Mouse (Mus musculus): ENCODE measurements around the gene Ctns.

Gene Ctns

DNA sequence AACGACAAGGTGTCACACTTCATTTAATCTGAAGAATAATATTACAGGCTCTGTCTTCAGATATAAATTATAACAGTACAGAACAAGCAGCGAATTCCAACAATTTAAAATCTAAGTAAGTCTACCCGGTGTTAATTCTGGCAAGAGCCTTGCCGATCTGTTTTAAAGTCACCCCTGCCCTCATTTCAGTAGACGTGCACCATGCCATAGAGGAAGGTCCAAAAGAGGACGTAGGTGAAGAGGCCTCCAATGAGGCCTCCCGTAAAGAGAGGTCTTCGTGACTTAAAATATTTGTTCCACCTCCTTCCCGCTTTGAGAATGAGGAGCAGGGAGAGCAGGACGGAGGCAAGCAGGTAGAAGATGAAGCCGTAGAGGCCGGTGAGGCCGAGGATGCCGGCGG, 22.7 kb downstream of the Ctns start:
- DNase-seq (ENCODE audit: low read depth, low spot score): peak; percentile 22
- H3K27me3 ChIP-seq (ENCODE audit: control insufficient read depth, insufficient read depth, low read length, poor library complexity, severe bottlenecking): no peaks in the 10 kb centered on the region

GRCm38 (mm10) chr11:73175612-73176011, 23.2 kb downstream of the Ctns start:
- no peak for DNase-seq (ENCODE audit: low read depth, low spot score)
- H3K27me3 ChIP-seq (ENCODE audit: control insufficient read depth, insufficient read depth, low read length, poor library complexity, severe bottlenecking): no peaks in the 10 kb centered on the region
- no peaks in the 10 kb centered on the region for H3K36me3 ChIP-seq (ENCODE audit: control insufficient read depth, insufficient read depth, low read length, poor library complexity, severe bottlenecking)

More for the DNA sequence above, 22.7 kb downstream of the Ctns start:
- H3K36me3 ChIP-seq (ENCODE audit: control insufficient read depth, insufficient read depth, low read length, poor library complexity, severe bottlenecking): no peaks in the 10 kb centered on the region

DNA sequence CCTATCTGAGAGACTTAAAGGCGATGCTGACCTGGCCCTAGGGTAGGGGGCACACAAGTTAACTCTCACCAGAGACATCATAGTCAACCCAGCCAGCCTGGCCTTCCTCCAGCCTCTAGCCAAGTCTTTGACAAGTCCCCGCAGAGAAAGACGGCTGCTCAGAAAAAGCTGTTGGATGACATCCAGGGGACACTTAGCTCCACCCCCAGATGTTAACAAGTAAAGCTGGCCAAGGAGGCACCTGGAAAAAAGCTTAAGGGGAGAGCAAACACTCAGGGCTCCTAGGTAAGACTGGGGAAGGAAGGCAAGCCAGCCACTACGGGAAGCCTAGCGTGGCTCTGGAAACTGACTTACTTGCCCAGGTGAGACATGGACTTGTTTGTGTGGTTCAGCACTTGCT, 26.7 kb downstream of the Ctns start:
- no peaks in the 10 kb centered on the region for H3K27me3 ChIP-seq (ENCODE audit: control insufficient read depth, insufficient read depth, low read length, poor library complexity, severe bottlenecking)
- no peak for DNase-seq (ENCODE audit: low read depth, low spot score)
- H3K36me3 ChIP-seq (ENCODE audit: control insufficient read depth, insufficient read depth, low read length, poor library complexity, severe bottlenecking): no peaks in the 10 kb centered on the region

GRCm38 (mm10) chr11:73169231-73169630, 29.6 kb downstream of the Ctns start:
- H3K36me3 ChIP-seq (ENCODE audit: control insufficient read depth, insufficient read depth, low read length, poor library complexity, severe bottlenecking): no peaks in the 10 kb centered on the region
- H3K27me3 ChIP-seq (ENCODE audit: control insufficient read depth, insufficient read depth, low read length, poor library complexity, severe bottlenecking): no peaks in the 10 kb centered on the region
- DNase-seq (ENCODE audit: low read depth, low spot score): peak; percentile 69

DNA sequence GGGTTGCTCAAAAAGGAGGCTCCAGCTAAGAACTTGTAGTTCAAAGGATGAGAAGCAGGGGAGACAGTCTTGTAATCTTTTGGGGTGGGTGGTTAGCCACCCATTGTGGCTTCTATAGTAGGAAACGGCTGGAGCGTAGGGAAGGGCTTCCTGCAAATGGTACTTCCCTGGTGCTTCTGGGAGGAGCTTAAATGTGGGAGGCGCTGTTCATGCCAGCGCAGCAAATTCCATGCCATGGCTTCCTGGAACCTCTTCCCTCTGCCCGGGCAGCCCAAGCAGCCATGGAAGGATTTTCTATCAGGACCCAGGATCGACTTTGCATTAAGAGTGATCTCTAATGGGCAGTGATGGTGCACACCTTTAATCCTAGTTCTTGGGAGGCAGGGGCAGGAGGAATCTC, 30.3 kb downstream of the Ctns start:
- no peaks in the 10 kb centered on the region for H3K27me3 ChIP-seq (ENCODE audit: control insufficient read depth, insufficient read depth, low read length, poor library complexity, severe bottlenecking)
- H3K36me3 ChIP-seq (ENCODE audit: control insufficient read depth, insufficient read depth, low read length, poor library complexity, severe bottlenecking): no peaks in the 10 kb centered on the region
- no peak for DNase-seq (ENCODE audit: low read depth, low spot score)

DNA sequence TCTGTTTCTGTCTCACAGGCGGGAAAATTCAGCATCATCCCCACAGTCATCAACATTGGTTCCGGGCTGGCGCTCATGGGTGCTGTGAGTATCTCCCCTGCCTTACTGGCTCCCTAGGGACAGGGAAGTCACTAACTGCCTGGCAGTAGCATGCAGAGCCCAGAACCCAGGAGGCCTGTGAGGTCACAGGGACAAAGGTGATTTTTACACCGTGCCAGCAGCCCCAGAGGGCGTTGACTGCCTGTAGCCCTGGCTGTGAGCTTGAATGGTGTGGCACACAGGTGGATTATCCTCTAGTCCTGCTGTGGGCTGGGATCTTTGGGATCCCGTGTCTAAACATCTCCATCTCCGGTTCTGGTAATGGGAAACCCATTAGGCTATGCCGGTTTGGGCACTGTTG, 30.8 kb downstream of the Ctns start:
- Histone ChIP-seq H3K27me3 (ENCODE audit: control insufficient read depth, insufficient read depth, low read length, poor library complexity, severe bottlenecking) (no peaks in the 10 kb centered on the region), H3K36me3 (ENCODE audit: control insufficient read depth, insufficient read depth, low read length, poor library complexity, severe bottlenecking) (no peaks in the 10 kb centered on the region)
- no peak for DNase-seq (ENCODE audit: low read depth, low spot score)

DNA sequence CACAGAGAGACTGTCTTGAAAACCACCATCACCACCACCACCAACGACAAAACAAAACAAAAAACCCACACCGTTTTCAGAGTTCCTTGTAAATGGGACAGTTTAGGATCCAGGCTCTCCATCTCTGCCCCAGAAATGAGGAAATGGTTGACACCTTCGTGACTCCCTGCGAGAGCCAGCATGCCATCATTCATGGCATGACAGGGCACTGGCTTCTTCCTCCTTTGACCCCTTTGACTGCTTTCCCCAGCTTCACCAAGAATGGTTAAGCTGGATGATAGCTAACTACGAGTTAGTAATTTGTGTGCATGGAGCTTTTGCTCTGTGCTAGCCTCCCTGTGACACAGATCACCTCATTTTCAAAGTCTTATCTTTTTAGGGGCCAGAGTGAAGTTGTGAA, 36.6 kb downstream of the Ctns start:
- Histone ChIP-seq H3K27me3 (ENCODE audit: control insufficient read depth, insufficient read depth, low read length, poor library complexity, severe bottlenecking) (no peaks in the 10 kb centered on the region), H3K36me3 (ENCODE audit: control insufficient read depth, insufficient read depth, low read length, poor library complexity, severe bottlenecking) (no peaks in the 10 kb centered on the region)
- DNase-seq (ENCODE audit: low read depth, low spot score): no peak

DNA sequence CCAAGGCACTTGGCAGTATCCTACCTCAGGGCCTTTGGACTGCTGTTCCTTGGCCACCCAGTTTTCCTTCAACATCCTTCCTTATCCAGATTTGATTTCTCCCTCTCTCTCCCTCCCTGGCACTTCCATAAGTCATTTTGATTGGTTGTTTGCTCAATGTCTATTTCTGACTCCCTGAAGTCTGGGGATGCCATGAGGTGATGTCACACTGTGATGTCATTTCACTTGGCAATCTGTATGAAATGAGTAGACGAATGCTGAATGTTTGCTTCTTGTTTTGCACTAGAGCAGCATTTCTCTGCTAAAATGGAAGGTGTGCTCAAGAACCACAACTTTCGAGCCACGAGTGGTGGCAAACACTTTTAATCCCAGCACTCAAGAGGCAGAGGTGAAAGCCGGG, 37.2 kb downstream of the Ctns start:
- Histone ChIP-seq H3K27me3 (ENCODE audit: control insufficient read depth, insufficient read depth, low read length, poor library complexity, severe bottlenecking) (no peaks in the 10 kb centered on the region), H3K36me3 (ENCODE audit: control insufficient read depth, insufficient read depth, low read length, poor library complexity, severe bottlenecking) (no peaks in the 10 kb centered on the region)
- DNase-seq (ENCODE audit: low read depth, low spot score): no peak

DNA sequence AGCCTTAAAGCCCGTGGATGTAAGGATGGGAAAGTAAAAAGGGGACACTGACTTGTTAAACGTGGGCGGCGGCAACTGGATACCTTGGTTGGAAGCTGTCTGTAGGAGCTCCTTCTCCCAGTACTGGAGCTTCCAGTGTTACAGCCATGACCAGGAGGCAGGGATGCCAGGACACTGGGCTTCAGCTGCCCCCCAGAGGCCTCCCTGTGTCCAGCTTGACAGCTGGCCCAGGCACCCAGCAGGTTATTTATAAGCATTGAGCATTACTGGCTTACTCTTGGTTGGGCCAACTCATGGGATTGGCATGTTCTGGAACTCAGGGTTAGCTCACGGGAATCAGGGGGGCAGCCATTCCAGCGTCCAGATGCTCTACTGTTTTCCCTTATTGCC, 38.0 kb downstream of the Ctns start:
- DNase-seq (ENCODE audit: low read depth, low spot score): no peak
- no peaks in the 10 kb centered on the region for H3K27me3 ChIP-seq (ENCODE audit: control insufficient read depth, insufficient read depth, low read length, poor library complexity, severe bottlenecking)
- no peaks in the 10 kb centered on the region for H3K36me3 ChIP-seq (ENCODE audit: control insufficient read depth, insufficient read depth, low read length, poor library complexity, severe bottlenecking)

DNA sequence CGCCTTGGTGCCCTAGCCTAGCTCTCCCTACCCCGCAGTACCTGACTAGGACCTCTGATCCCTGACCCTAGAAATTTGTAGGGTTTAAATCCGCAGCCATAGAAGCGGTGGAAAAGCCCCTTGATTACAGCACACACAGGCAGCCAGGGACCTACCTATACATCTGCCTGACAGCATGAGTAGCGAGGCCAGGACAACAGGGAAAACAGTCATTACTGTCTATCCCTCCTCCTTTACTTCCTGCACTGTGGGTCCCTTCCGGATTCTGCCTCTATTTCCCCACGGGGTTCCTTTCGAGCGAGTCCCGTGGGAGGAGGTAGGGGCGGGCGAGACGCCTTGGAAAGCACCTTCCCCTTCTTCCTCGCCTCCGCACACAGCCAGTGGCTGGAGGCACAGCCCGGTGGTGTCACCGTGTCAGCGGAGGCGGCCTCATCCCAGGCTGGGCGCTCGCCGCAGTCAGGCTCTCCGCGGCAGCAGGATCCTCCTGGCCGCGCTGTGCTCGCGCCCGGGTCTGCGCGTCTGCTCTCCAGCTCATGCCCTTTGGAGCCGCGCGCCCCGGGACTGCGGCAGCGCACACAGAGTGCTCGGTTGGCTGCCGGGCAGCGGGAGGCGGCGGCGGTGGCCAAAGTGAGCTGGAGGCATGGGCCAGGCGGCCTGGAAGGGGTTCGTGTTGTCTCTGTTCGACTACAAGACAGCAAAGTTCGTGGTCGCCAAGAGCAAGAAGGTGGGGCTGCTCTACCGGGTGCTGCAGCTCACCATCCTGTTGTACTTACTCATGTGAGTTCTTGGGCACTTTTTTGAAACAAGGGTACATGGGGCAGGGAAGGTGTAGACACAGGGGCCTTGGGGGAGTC, 38.7 kb downstream of the Ctns start, which contains the start of gene P2rx5:
Gene P2rx5, plus strand, starts transcription at position 465 of the 854 bp plus-strand sequence.
- H3K27me3 ChIP-seq (ENCODE audit: control insufficient read depth, insufficient read depth, low read length, poor library complexity, severe bottlenecking): no peaks in the 10 kb centered on the region
- H3K36me3 ChIP-seq (ENCODE audit: control insufficient read depth, insufficient read depth, low read length, poor library complexity, severe bottlenecking): no peaks in the 10 kb centered on the region
- DNase-seq (ENCODE audit: low read depth, low spot score): no peak

- Histone ChIP-seq H3K36me3 (ENCODE audit: control insufficient read depth, insufficient read depth, low read length, poor library complexity, severe bottlenecking) (no peaks in the 10 kb centered on the region), H3K27me3 (ENCODE audit: control insufficient read depth, insufficient read depth, low read length, poor library complexity, severe bottlenecking) (no peaks in the 10 kb centered on the region)
- DNase-seq (ENCODE audit: low read depth, low spot score): no peak
Observed at GRCm38 (mm10) chr11:73155071-73155470, 43.8 kb downstream of the Ctns start.

DNA sequence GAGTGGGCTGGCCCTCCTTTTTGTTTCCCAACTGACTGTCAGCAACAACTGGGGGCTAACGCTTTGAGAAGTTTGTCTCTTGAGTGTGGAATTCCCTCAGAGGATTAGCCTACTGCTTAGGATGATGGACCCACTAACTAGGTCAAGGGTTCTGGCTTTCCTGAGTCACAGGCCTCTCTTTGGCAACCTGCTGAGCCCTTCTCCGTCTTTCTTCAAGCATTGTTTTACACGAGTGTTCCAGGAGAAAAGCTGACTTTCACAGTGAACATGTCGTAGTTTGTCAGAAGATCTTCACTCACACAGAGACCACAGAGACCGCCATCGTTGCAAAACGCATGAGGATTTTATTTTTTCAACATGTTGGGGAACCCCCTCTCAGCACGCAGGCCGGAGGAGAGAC, 50.6 kb downstream of the Ctns start:
- no peaks in the 10 kb centered on the region for H3K36me3 ChIP-seq (ENCODE audit: control insufficient read depth, insufficient read depth, low read length, poor library complexity, severe bottlenecking)
- H3K27me3 ChIP-seq (ENCODE audit: control insufficient read depth, insufficient read depth, low read length, poor library complexity, severe bottlenecking): no peaks in the 10 kb centered on the region
- DNase-seq (ENCODE audit: low read depth, low spot score): no peak

GRCm38 (mm10) chr11:73146975-73147365, 51.9 kb downstream of the Ctns start:
- no peaks in the 10 kb centered on the region for H3K36me3 ChIP-seq (ENCODE audit: control insufficient read depth, insufficient read depth, low read length, poor library complexity, severe bottlenecking)
- no peaks in the 10 kb centered on the region for H3K27me3 ChIP-seq (ENCODE audit: control insufficient read depth, insufficient read depth, low read length, poor library complexity, severe bottlenecking)
- DNase-seq (ENCODE audit: low read depth, low spot score): no peak

GRCm38 (mm10) chr11:73146026-73146974, 52.5 kb downstream of the Ctns start:
- Histone ChIP-seq H3K27me3 (ENCODE audit: control insufficient read depth, insufficient read depth, low read length, poor library complexity, severe bottlenecking) (no peaks in the 10 kb centered on the region), H3K36me3 (ENCODE audit: control insufficient read depth, insufficient read depth, low read length, poor library complexity, severe bottlenecking) (no peaks in the 10 kb centered on the region)
- DNase-seq (ENCODE audit: low read depth, low spot score): no peak

GRCm38 (mm10) chr11:73144261-73144681, 54.6 kb downstream of the Ctns start:
- no peaks in the 10 kb centered on the region for H3K36me3 ChIP-seq (ENCODE audit: control insufficient read depth, insufficient read depth, low read length, poor library complexity, severe bottlenecking)
- DNase-seq (ENCODE audit: low read depth, low spot score): no peak
- no peaks in the 10 kb centered on the region for H3K27me3 ChIP-seq (ENCODE audit: control insufficient read depth, insufficient read depth, low read length, poor library complexity, severe bottlenecking)

Measured in splenic B cell, adult 2 months (primary cell).